Mouse (Mus musculus): Measurements from ENCODE around the gene Med12l.

GRCm38 (mm10) chr3:59211784-59212183 is 206.2 kb downstream of the Med12l start:
- TF ChIP-seq CTCF (IDR thresholded peaks at IDR 0.05; ENCODE audit: low read depth, low read length) (no peak), POLR2A (IDR thresholded peaks at IDR 0.05; ENCODE audit: extremely low read depth, insufficient read depth, low read length) (no peak)

All from liver, adult 2 months (tissue).